Mouse (Mus musculus): ENCODE results near the gene Ccdc183. TPM values are rescaled to one million over a fixed set of nuclear protein-coding genes. Genes with fewer than 3 reads are reported as not detected.

Ccdc183 gene
- polyA plus RNA-seq, 1 experiment from 2014 or later: 0.13 TPM

GRCm38 (mm10) chr2:25591863-25592262 is 25.6 kb downstream of the Ccdc183 start:
- peaks cover 41% of the 10 kb centered on the region for H3K36me3 ChIP-seq (ENCODE audit: control insufficient read depth, insufficient read depth, low read length)
- H3K9me3 ChIP-seq (ENCODE audit: control insufficient read depth, low read length): no peaks in the 10 kb centered on the region
- H3K4me1 ChIP-seq (ENCODE audit: control insufficient read depth, insufficient read depth, low read depth, low read length): no peaks in the 10 kb centered on the region
- H3K27ac ChIP-seq (ENCODE audit: low read depth, low read length): no peak overlapping the region
- no peaks in the 10 kb centered on the region for H3K27me3 ChIP-seq (replicated peaks; ENCODE audit: control insufficient read depth, insufficient read depth, low read length)
- no peak overlapping the region for H3K4me3 ChIP-seq (ENCODE audit: low read length)
- no peak for ATAC-seq
- H3K9ac ChIP-seq (ENCODE audit: low read depth, low read length): no peak overlapping the region
- WGBS: 90% methylated on average over 2 of the region's 2 CpGs
- no peak overlapping the region for H3K4me2 ChIP-seq (ENCODE audit: low read length)

DNA sequence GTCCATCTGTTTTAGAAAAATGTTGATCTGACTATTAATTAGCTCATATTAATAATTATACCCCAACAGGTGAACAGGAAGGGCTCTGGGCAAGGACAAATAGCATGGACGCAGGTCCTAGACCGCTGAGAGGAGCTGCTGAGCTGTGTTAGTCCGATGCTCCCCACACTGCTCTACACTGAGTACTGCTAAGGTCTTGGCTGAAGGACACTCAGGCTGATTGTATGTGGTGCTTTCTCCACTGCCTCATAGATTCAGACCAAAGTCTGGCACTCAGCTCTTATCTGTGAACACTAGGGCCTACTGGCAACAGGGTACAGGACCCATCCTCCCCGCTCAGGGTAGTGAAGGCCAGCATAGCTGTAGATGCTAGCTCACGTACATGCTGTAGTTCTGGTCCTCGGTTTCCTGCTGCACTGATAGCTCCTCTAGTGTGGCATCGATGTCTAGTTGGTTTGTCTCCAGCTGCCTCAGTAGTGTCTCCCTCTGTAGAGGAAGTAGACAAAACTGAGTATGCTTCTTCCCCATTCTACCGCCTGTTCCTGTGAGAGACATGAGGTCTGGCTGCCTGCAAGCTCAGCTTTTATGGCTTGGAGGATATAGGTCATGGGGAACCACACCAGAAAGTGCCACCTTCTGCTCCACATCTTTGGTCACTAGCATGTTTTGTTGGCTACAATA is 29.1 kb downstream of the Ccdc183 start:
- no peak for ATAC-seq
- Histone ChIP-seq H3K4me3 (ENCODE audit: low read length) (no peak overlapping the region), H3K27ac (ENCODE audit: low read depth, low read length) (no peak overlapping the region), H3K9me3 (ENCODE audit: control insufficient read depth, low read length) (no peaks in the 10 kb centered on the region), H3K27me3 (replicated peaks; ENCODE audit: control insufficient read depth, insufficient read depth, low read length) (no peaks in the 10 kb centered on the region), H3K9ac (ENCODE audit: low read depth, low read length) (no peak overlapping the region), H3K4me2 (ENCODE audit: low read length) (no peak overlapping the region), H3K4me1 (ENCODE audit: control insufficient read depth, insufficient read depth, low read depth, low read length) (no peaks in the 10 kb centered on the region), H3K36me3 (ENCODE audit: control insufficient read depth, insufficient read depth, low read length) (peaks cover 33% of the 10 kb centered on the region)
- 97% methylated on average over 8 of the region's 8 CpGs for WGBS

DNA sequence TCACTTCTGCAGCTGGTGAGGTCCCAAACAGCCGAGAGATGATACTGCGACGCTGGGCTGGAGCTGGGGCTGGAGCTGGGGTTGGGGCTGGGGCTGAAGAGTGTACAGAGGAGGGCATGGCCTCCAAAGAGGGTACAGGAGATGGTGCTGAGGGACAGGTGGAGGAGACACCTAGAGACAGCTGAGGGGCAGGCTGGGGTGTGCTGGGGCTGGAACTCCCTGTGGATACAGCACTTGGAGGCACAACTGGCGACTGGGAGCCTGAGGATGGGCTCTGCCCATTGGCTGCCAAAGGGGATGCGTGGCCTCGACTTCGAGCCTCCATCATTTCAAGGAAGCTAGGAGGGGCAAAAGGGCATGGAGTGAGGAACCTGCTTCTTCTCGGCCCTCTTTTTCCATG is 30.2 kb downstream of the Ccdc183 start:
- no peak for ATAC-seq
- Histone ChIP-seq H3K36me3 (ENCODE audit: control insufficient read depth, insufficient read depth, low read length) (peaks cover 30% of the 10 kb centered on the region), H3K4me3 (ENCODE audit: low read length) (no peak overlapping the region), H3K27ac (ENCODE audit: low read depth, low read length) (no peak overlapping the region), H3K9me3 (ENCODE audit: control insufficient read depth, low read length) (no peaks in the 10 kb centered on the region), H3K27me3 (replicated peaks; ENCODE audit: control insufficient read depth, insufficient read depth, low read length) (no peaks in the 10 kb centered on the region), H3K9ac (ENCODE audit: low read depth, low read length) (no peak overlapping the region), H3K4me1 (ENCODE audit: control insufficient read depth, insufficient read depth, low read depth, low read length) (peaks cover 6% of the 10 kb centered on the region), H3K4me2 (ENCODE audit: low read length) (no peak overlapping the region)
- 94% methylated on average over 8 of the region's 8 CpGs for WGBS

- H3K9ac ChIP-seq (ENCODE audit: low read depth, low read length): no peak overlapping the region
- H3K9me3 ChIP-seq (ENCODE audit: control insufficient read depth, low read length): no peaks in the 10 kb centered on the region
- H3K4me1 ChIP-seq (ENCODE audit: control insufficient read depth, insufficient read depth, low read depth, low read length): peaks cover 20% of the 10 kb centered on the region
- WGBS: 88% methylated on average over 3 of the region's 3 CpGs
- peaks cover 3% of the 10 kb centered on the region for H3K27me3 ChIP-seq (replicated peaks; ENCODE audit: control insufficient read depth, insufficient read depth, low read length)
- no peak overlapping the region for H3K4me2 ChIP-seq (ENCODE audit: low read length)
- no peak overlapping the region for H3K4me3 ChIP-seq (ENCODE audit: low read length)
- no peak overlapping the region for H3K27ac ChIP-seq (ENCODE audit: low read depth, low read length)
- ATAC-seq: no peak
- peaks cover 20% of the 10 kb centered on the region for H3K36me3 ChIP-seq (ENCODE audit: control insufficient read depth, insufficient read depth, low read length)
Observed at GRCm38 (mm10) chr2:25585601-25586000, 31.9 kb downstream of the Ccdc183 start.

GRCm38 (mm10) chr2:25584856-25585255 is 32.6 kb downstream of the Ccdc183 start:
- Histone ChIP-seq H3K9ac (ENCODE audit: low read depth, low read length) (no peak overlapping the region), H3K4me1 (ENCODE audit: control insufficient read depth, insufficient read depth, low read depth, low read length) (peaks cover 28% of the 10 kb centered on the region), H3K4me3 (ENCODE audit: low read length) (no peak overlapping the region), H3K9me3 (ENCODE audit: control insufficient read depth, low read length) (no peaks in the 10 kb centered on the region), H3K27me3 (replicated peaks; ENCODE audit: control insufficient read depth, insufficient read depth, low read length) (peaks cover 10% of the 10 kb centered on the region), H3K36me3 (ENCODE audit: control insufficient read depth, insufficient read depth, low read length) (peaks cover 20% of the 10 kb centered on the region), H3K4me2 (ENCODE audit: low read length) (no peak overlapping the region), H3K27ac (ENCODE audit: low read depth, low read length) (no peak overlapping the region)
- no peak for ATAC-seq
- WGBS: 86% methylated on average over 4 of the region's 4 CpGs

- peaks cover 17% of the 10 kb centered on the region for H3K27me3 ChIP-seq (replicated peaks; ENCODE audit: control insufficient read depth, insufficient read depth, low read length)
- no peak overlapping the region for H3K27ac ChIP-seq (ENCODE audit: low read depth, low read length)
- peaks cover 20% of the 10 kb centered on the region for H3K36me3 ChIP-seq (ENCODE audit: control insufficient read depth, insufficient read depth, low read length)
- H3K4me3 ChIP-seq (ENCODE audit: low read length): no peak overlapping the region
- H3K9me3 ChIP-seq (ENCODE audit: control insufficient read depth, low read length): no peaks in the 10 kb centered on the region
- H3K9ac ChIP-seq (ENCODE audit: low read depth, low read length): no peak overlapping the region
- ATAC-seq: no peak
- WGBS: 90% methylated on average over 3 of the region's 3 CpGs
- H3K4me2 ChIP-seq (ENCODE audit: low read length): no peak overlapping the region
- peaks cover 33% of the 10 kb centered on the region for H3K4me1 ChIP-seq (ENCODE audit: control insufficient read depth, insufficient read depth, low read depth, low read length)
Observed at GRCm38 (mm10) chr2:25584152-25584551, 33.3 kb downstream of the Ccdc183 start.

DNA sequence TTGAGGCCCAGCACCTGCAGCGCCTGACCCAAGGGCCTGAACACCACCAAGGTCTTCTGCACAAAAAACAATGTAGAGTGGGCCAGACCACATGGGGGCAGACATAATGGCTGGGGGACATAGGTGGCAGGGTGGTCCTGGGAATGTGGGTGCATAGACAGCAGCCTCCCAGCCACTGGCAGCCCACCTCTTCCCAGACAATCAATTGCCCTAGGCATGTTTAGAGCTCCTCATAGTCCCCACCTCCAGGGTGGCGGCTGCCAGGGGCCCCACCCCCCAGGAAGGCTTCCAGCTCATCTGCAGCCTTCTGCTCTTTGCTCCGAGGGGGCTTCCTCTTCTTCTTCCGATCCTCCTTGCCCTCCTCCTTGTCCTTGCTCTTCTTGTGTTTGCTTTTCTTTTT is 33.9 kb downstream of the Ccdc183 start:
- Histone ChIP-seq H3K4me2 (ENCODE audit: low read length) (no peak overlapping the region), H3K27ac (ENCODE audit: low read depth, low read length) (no peak overlapping the region), H3K4me1 (ENCODE audit: control insufficient read depth, insufficient read depth, low read depth, low read length) (peaks cover 34% of the 10 kb centered on the region), H3K36me3 (ENCODE audit: control insufficient read depth, insufficient read depth, low read length) (peaks cover 23% of the 10 kb centered on the region), H3K9ac (ENCODE audit: low read depth, low read length) (no peak overlapping the region), H3K27me3 (replicated peaks; ENCODE audit: control insufficient read depth, insufficient read depth, low read length) (peaks cover 23% of the 10 kb centered on the region), H3K4me3 (ENCODE audit: low read length) (no peak overlapping the region), H3K9me3 (ENCODE audit: control insufficient read depth, low read length) (peaks cover under 1% of the 10 kb centered on the region; the same call in 1 of the 2 replicates)
- ATAC-seq: no peak
- 77% methylated on average over 4 of the region's 4 CpGs for WGBS

- Histone ChIP-seq H3K4me1 (ENCODE audit: control insufficient read depth, insufficient read depth, low read depth, low read length) (peaks cover 37% of the 10 kb centered on the region), H3K4me3 (ENCODE audit: low read length) (no peak overlapping the region), H3K36me3 (ENCODE audit: control insufficient read depth, insufficient read depth, low read length) (peaks cover 23% of the 10 kb centered on the region), H3K4me2 (ENCODE audit: low read length) (no peak overlapping the region), H3K9ac (ENCODE audit: low read depth, low read length) (no peak overlapping the region), H3K9me3 (ENCODE audit: control insufficient read depth, low read length) (peaks cover 3% of the 10 kb centered on the region; the same call in 1 of the 2 replicates), H3K27me3 (replicated peaks; ENCODE audit: control insufficient read depth, insufficient read depth, low read length) (peaks cover 27% of the 10 kb centered on the region), H3K27ac (ENCODE audit: low read depth, low read length) (no peak overlapping the region; the same call in 1 of the 2 replicates)
- ATAC-seq: no peak
- 55% methylated on average over 6 of the region's 6 CpGs for WGBS
Observed at GRCm38 (mm10) chr2:25583120-25583481, 34.4 kb downstream of the Ccdc183 start.

- Histone ChIP-seq H3K4me2 (ENCODE audit: low read length) (no peak overlapping the region), H3K27me3 (replicated peaks; ENCODE audit: control insufficient read depth, insufficient read depth, low read length) (peaks cover 32% of the 10 kb centered on the region), H3K36me3 (ENCODE audit: control insufficient read depth, insufficient read depth, low read length) (peaks cover 23% of the 10 kb centered on the region), H3K4me3 (ENCODE audit: low read length) (no peak overlapping the region), H3K9me3 (ENCODE audit: control insufficient read depth, low read length) (peaks cover 3% of the 10 kb centered on the region; the same call in 1 of the 2 replicates), H3K4me1 (ENCODE audit: control insufficient read depth, insufficient read depth, low read depth, low read length) (peaks cover 42% of the 10 kb centered on the region), H3K27ac (ENCODE audit: low read depth, low read length) (peak overlapping the region; percentile 48), H3K9ac (ENCODE audit: low read depth, low read length) (no peak overlapping the region)
- 41% methylated on average over 12 of the region's 12 CpGs for WGBS
- peak; percentile 38 for ATAC-seq
Observed at GRCm38 (mm10) chr2:25582466-25583119, 34.9 kb downstream of the Ccdc183 start.
